Mouse (Mus musculus) heart, adult 11 months (tissue): ENCODE measurements at regions not wholly inside any gene's neighbourhood (a gene's known extent, or its start where the extent isn't known, plus 50 kb on each side); places are given as distances from the start of the nearest gene placed in this dataset.

Source experiments
- DNase-seq: peaks from one replicate; pipeline ENCODE4 v3.0.0; 2022

DNA sequence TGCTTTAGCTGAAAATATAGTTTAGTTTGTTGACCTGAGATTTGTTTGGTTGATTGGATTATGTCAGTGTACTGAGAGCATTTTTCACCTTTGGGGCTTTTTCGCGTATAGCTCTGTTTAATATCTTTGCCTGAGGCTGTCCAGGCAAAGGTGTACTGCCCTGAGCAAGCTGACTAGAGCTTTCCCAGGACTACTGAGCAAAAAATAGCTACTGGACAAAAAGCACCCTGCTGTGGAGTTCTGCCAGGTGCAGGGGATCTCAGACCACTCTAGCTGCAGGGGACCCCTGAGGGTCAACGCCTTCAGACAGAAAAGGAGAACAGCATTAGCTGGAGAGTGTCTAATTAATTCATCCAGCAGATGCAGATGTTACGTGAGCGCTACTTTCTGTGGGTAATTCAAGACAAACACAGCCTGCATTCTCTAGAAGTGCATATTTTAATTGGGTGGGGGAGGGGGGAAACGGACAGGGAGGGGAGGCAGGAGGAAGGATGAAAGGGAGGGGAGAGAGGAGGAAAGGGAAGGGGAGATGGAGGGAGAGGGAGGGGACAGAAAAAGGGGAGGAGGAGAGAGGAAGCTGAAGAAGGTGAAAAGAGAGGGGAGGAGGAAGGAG lies 61.7 kb downstream of the Thnsl1 start:
- no peak for DNase-seq

DNA sequence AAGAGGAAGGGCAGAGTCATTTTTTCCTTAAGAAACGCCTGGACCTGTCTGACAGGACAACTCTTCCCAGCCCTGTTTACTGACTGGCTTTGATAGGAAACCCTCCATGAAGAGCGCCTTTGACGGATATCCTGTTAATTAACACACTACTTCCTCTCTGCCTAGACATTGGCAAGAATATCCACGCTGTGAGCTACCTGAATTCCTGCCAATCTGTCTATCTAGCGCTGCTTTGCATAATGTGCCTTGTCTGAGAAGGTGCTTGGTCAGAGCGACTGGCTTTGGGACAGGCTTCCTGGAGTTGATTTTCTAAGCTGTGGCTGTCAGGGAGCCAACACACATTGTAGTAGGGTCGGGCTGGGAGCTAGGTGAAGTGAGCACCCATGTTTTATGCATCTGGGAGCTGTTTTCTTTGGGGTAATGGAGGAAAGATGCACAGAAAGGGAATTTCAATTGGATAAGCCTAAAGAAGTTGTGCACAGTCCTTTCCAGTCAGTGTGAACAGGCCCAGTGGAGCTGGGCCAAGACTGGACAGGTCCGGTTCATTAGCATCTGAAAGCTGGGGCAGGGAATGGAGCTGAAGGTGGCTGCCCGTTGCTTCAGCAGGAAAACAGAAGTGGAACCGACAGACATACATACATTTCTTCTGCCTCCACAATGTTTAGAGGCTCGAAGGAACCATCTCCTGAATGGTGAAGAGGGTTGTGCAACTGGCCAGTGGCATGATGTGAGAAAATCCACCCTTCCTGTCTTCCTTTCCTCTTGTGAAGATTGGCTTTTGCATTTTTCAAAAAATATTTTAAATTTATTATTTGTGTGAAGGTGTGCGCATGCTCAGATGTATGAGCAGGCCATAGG lies 64.7 kb downstream of the Thnsl1 start:
- DNase-seq: peak; percentile 89

DNA sequence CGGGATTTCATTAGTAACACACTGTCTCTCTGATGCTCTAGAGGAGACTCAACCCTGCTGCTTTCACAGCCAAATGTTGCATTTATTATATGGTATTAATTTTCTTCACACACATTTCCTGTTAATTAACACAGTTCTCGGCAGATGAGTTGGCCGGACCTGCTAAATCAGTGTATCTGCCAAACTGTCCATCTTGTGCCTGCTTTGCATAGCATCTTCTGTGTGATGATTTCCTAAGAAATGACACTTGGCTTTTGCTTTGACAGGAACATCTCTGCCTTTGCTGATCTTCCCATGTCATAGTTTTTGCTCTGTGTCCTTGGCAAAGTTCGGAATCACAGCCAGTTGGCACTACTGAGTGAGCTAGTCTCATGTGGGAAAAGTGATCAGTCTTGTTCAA lies 67.9 kb downstream of the Thnsl1 start:
- peak; percentile 48 for DNase-seq

DNA sequence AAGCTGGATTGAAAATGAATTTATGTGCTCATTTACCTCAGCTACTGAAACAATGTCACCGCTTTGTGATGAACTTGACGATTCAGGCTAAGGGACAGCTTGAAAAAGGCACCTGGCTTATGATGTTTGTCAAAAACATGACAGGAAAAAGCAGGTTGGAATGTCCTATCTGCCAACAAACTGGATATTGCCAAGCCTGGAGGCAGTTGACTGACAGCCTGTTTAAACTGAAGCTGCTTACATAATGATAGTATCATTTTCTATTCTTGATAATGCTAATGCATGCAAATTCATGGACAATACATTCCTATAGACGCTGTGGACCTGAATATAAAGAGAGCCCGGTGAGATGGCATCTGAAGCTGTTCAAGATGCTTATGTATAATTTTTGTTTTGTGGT lies 69.8 kb downstream of the Thnsl1 start:
- DNase-seq: no peak

DNA sequence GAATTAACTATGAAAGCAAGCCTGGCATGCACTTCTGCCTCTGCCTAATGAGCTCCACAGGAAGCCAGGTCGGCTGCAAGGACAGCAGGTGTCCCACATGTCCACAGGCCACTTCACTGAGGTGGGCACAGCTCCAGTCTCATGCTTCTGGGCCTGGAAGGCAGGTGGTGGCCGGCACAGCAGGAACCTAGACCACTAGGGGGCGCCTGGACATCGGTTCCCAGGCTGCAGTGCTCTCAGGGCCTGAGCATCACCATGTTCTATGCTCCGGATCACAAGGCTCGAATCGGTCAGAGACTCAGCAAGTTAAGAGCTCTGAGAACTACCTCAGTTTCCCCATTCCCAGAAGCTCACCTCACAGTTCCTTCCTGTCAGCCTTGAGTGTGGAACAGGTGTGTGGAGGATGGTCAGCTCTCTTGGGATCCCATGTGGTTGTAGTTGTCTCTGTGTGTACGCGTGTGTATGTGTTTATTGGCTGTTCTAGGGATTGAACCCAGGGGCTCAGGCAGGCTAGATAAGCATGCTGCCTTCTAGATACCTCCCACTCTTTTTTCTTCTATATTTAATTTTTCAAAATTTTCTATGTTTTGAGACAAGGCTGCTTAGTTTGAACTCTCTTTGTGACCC lies 75.4 kb downstream of the Thnsl1 start:
- DNase-seq: peak; percentile 92

DNA sequence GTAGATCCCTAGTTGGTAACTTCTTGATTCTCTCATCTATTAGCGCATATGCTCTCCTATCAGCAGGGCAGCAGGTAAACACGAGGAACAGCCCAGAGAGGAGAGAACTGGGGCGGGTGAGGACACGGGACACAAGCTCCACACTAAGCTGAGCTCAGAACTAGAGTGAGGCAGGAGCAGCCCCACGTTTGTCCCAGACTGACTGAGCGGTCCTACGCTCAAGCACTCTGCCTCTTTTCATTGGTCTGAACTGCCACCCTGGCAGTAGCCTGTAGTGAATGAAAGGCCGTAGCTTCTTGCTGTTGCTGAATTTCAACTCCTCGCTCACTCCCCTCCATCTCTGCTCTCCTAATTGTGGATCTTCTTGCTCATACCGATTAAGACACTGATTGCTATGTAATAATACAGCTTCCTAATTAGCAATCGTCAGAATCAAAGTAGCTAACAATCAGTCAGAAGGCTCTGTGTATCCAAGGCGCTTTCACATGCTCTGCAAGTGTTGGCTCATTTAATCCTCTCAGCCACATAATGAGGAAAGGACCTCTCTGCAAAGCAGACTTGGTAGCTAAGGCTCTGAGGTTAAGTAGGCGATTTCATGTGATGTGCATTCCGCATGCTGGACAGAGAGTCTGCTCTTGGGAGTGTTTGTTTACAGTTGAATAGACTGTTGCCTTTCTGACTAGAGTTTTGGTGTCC lies 77.1 kb downstream of the Thnsl1 start:
- peak; percentile 77 for DNase-seq

DNA sequence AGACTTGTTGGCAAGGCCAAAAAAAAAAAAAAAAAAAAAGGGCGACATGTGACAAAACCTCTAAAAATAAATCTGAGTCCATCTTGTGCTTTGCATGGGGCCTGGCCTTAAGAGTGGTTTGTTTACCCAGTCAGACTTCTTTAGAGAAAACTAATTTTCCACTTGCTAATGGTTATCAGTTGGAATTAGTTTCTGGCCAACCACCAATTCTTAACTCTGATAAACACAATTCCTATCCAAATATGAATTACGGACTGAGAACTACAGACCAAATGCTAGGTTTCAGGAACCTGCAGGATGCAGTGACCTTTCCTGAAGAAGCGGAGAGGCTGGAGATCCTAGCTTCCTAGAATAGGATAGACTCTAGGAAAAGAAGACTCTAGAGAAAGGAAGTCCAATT lies 79.4 kb downstream of the Thnsl1 start:
- no peak for DNase-seq

DNA sequence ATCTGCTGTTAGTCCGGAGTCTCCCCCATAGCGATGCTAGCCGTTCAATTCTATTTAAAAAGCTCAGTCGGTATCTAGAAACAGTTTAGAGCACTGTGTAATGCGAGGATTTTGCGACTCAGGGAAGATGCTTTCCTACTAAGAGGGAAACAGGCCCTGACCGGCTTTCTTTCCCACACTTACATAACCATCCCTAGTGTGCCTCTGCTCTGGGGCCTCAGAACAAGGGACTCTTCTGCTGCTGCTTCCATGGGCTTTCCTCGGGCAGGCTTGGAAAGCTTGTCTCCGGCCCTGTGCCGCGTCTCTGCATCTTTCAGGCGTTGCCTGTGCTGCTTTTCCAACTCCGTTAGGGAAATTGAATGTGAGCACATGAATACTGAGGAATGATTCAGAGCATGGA lies 79.6 kb upstream of the Gpr158 start:
- peak; percentile 54 for DNase-seq

DNA sequence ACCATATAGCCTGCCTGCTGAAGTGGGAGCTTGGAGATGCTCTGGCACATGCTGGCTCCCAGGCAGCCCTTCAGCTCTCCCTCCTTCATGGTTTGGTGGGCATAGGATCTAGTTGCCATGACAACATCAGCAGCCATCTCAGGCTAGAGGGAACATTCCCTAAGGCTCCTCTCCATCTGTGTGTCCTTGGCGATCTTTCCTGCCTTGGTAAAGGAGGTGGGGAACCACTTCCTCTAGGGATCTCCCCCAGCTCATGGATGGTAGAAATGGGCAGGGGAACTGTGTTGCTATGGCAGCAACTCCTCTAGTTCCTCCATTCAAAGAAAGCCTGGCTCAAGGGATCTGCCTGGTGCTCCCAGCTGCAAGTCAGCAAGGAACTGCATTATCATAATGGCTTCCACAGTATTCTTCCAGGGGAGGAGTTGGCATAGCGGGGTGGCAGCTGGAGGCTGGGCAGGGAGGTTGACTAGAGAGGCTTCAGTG lies 74.6 kb upstream of the Gpr158 start:
- peak; percentile 74 for DNase-seq

DNA sequence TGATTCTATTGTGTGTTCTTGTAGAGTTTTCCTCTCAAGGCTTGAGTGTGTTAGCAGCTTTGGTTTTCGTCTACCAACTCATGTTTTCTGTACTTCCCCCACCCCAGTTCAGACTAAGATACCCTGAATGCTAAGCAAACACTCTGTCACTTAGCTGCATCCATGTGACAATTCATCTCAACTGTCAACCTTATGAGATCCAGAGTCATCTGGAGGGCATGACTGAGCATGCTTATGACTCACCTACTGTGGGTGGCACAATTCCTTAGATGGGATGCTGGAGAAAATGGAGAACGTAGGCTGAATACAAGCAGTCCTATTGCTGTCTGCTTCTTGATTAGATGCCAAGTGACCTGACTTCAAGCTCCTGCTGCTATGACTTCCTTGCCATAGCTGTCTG lies 73.3 kb upstream of the Gpr158 start:
- DNase-seq: no peak

DNA sequence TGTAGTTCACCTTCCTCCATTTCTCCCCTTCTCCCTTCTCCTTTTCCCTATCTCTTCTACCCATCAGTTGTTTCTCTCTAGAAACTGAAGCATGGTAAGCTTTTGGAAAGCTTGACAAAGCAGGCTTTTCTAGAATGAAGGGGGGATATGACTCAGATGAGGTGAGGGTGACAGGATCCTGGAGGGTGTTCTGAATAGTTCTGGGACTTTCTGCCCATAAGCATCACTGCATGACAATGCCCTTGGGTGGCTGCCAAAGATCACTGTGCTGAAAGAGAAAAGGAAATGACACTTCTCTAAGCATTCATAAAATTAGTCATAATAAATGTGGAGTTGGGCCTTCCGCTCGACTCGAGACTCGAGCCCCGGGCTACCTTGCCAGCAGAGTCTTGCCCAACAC lies 67.7 kb upstream of the Gpr158 start:
- peak; percentile 55 for DNase-seq
